Mouse (Mus musculus) MEL (cell line): ENCODE measurements at regions not wholly inside any gene's neighbourhood (a gene's known extent, or its start where the extent isn't known, plus 50 kb on each side); places are given as distances from the start of the nearest gene placed in this dataset.

Source experiments
- CHD1 ChIP-seq: IDR thresholded peaks from 2 replicates; pipeline ENCODE4 v1.6.1; 2012; ENCODE audit warnings: low read depth, mild to moderate bottlenecking, inconsistent platforms, low read length, improper control_type of control experiment
- CTCF ChIP-seq, 3 experiments: IDR thresholded peaks in 2 of 3; conservative IDR thresholded peaks in 1 of 3; 2 replicates each; pipeline ENCODE4 v1.5.1; 2011 to 2012; ENCODE audit warnings: low read length in 3 of 3, low read depth in 2 of 3, mild to moderate bottlenecking in 2 of 3, improper control_type of control experiment in 1 of 3, inconsistent platforms in 1 of 3, mixed read lengths in 1 of 3, moderate library complexity in 1 of 3; ENCODE audit not compliant: control insufficient read depth in 1 of 3, insufficient read depth in 1 of 3, poor library complexity in 1 of 3, severe bottlenecking in 1 of 3
- ETS1 ChIP-seq: IDR thresholded peaks from 2 replicates; pipeline ENCODE4 v1.6.1; 2012; ENCODE audit warnings: low read depth, mild to moderate bottlenecking, inconsistent platforms, low read length, improper control_type of control experiment, moderate library complexity
- JUND ChIP-seq: IDR thresholded peaks from 2 replicates; pipeline ENCODE4 v1.6.1; 2011; ENCODE audit warnings: low read depth, mild to moderate bottlenecking, improper control_type of control experiment, low read length
- MAX ChIP-seq: IDR thresholded peaks from 2 replicates; pipeline ENCODE4 v1.6.1; 2011; ENCODE audit warnings: low read length, improper control_type of control experiment
- POLR2A ChIP-seq, 2 experiments: IDR thresholded peaks; 2 replicates each; pipeline ENCODE4 v1.6.1; 2011 to 2012; ENCODE audit warnings: low read length in 2 of 2, mild to moderate bottlenecking in 2 of 2, control low read depth in 1 of 2, improper control_type of control experiment in 1 of 2, low read depth in 1 of 2, moderate library complexity in 1 of 2; ENCODE audit not compliant: control insufficient read depth in 1 of 2, insufficient read depth in 1 of 2, poor library complexity in 1 of 2
- POLR2AphosphoS2 ChIP-seq: IDR thresholded peaks from 2 replicates; pipeline ENCODE4 v1.6.1; 2011; ENCODE audit warnings: low read length, improper control_type of control experiment
- RAD21 ChIP-seq: IDR thresholded peaks from 2 replicates; pipeline ENCODE4 v1.6.1; 2011; ENCODE audit warnings: mild to moderate bottlenecking, low read depth, low read length, improper control_type of control experiment
- SIN3A ChIP-seq: IDR thresholded peaks from 2 replicates; pipeline ENCODE4 v1.6.1; 2012; ENCODE audit warnings: low read length, improper control_type of control experiment, inconsistent platforms

DNA sequence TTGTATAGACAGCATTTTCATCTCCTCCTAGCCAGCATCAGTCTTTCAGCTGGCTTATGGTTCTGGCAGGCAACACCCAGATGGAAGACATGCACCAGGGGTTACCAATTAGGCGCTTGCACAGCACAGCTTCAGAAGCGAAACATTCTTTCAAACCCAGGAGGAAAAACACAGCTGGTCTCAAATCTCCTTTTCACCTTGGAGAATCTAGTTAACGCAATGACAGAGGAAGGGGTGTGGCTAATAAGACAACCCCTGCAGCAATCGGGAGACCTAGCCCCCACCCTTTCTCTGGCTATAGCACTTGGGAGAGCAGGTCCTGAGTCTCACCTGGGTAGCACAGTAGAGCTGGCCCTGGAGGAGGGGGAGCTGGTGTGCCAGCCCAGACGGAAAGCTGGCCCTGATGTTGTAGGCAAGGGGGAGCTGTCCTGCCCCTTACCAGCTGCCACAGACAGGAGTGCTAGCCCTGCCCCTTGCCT, 84.4 kb upstream of the Thpo start:
- no peak for TF ChIP-seq POLR2AphosphoS2
- no peak for TF ChIP-seq POLR2A (IDR thresholded peaks at IDR 0.05; ENCODE audit: control insufficient read depth in 1 of 2, insufficient read depth in 1 of 2, low read depth in 1 of 2, low read length in 2 of 2, poor library complexity in 1 of 2)
- TF ChIP-seq ETS1 = no peak
- TF ChIP-seq CHD1 = no peak
- no peak for TF ChIP-seq SIN3A
- TF ChIP-seq MAX = no peak
- TF ChIP-seq JUND = no peak
- TF ChIP-seq CTCF (IDR thresholded peaks at IDR 0.05 in 2 of 3, conservative IDR thresholded peaks at IDR 0.05 in 1 of 3; ENCODE audit: control insufficient read depth in 1 of 3, insufficient read depth in 1 of 3, low read depth in 2 of 3, low read length in 3 of 3, poor library complexity in 1 of 3, severe bottlenecking in 1 of 3) = no peak
- TF ChIP-seq RAD21 = no peak
